Mouse (Mus musculus) hindbrain, embryonic 11.5 days (tissue): ENCODE results near the gene Atp1b3. TPM values are rescaled to one million over a fixed set of nuclear protein-coding genes. Genes with fewer than 3 reads are reported as not detected.

ENCODE experiments used
- ATAC-seq: fragments of 200-750 bp; cut with Nextera tagmentation; 2 replicates; pipeline ENCODE4 v1.8.0; 2017; ENCODE audit warnings: mild to moderate bottlenecking, moderate TSS enrichment, moderate library complexity; ENCODE audit not compliant: low FRiP score
- DNase-seq: peaks from one replicate; pipeline ENCODE4 v3.0.0-alpha.2; 2015; ENCODE audit warnings: low spot score
- H3K27ac ChIP-seq: fragments of 300-500 bp; sonication (generic); 2 replicates; pipeline ENCODE4 v1.5.1; 2014; ENCODE audit warnings: mild to moderate bottlenecking, low read depth, low read length
- H3K27me3 ChIP-seq: fragments of 300-500 bp; sonication (generic); 2 replicates; pipeline ENCODE4 v1.6.1; 2014; ENCODE audit warnings: mild to moderate bottlenecking, low read length, moderate library complexity, mixed read lengths; ENCODE audit not compliant: control insufficient read depth, insufficient read depth
- H3K36me3 ChIP-seq: fragments of 300-500 bp; sonication (generic); 2 replicates; pipeline ENCODE4 v1.6.1; 2014; ENCODE audit warnings: mild to moderate bottlenecking, low read length, moderate library complexity, mixed read lengths; ENCODE audit not compliant: control insufficient read depth, insufficient read depth
- H3K4me1 ChIP-seq: fragments of 300-500 bp; sonication (generic); replicated peaks from 2 replicates; pipeline ENCODE4 v1.6.1; 2014; ENCODE audit warnings: low read length, mixed read lengths; ENCODE audit not compliant: control insufficient read depth, insufficient read depth
- H3K4me2 ChIP-seq: fragments of 300-500 bp; sonication (generic); replicated peaks from 2 replicates; pipeline ENCODE4 v1.6.1; 2014; ENCODE audit warnings: mild to moderate bottlenecking, low read depth, low read length
- H3K4me3 ChIP-seq: fragments of 300-500 bp; sonication (generic); 2 replicates; pipeline ENCODE4 v1.5.1; 2014; ENCODE audit warnings: low read depth, low read length
- H3K9ac ChIP-seq: fragments of 300-500 bp; sonication (generic); 2 replicates; pipeline ENCODE4 v1.6.1; 2014; ENCODE audit warnings: low read depth, low read length
- H3K9me3 ChIP-seq: fragments of 300-500 bp; sonication (generic); 2 replicates; pipeline ENCODE4 v1.6.1; 2016; ENCODE audit warnings: low read length; ENCODE audit not compliant: control insufficient read depth
- WGBS: fragments of 180-500 bp; shearing (Covaris S2); extraction: QIAGEN DNeasy Blood & Tissue Kit; methylation state at CpG from one replicate; pipeline ENCODE4 v1.1.7; 2014; 5-methylcytosine and 5-hydroxymethylcytosine counted together
- polyA plus RNA-seq: library from polyadenylated mRNA; unstranded; fragments of >200 nt; fragmentation: Nextera tagmentation; extraction: Ambion mirVana; gene quantifications from 2 replicates; pipeline ENCODE4 v1.2.1, GENCODE M21; 2014

Atp1b3 gene
- polyA plus RNA-seq, 1 experiment from 2014 or later: 197 TPM

- no peak overlapping the region for H3K4me3 ChIP-seq
- WGBS: 84% methylated on average over 3 of the region's 3 CpGs
- no peaks in the 10 kb centered on the region for H3K9me3 ChIP-seq
- no peak overlapping the region for H3K27ac ChIP-seq
- H3K36me3 ChIP-seq: no peaks in the 10 kb centered on the region
- H3K4me2 ChIP-seq: no peak overlapping the region
- ATAC-seq (no peak), DNase-seq (no peak)
- H3K4me1 ChIP-seq: no peaks in the 10 kb centered on the region
- no peaks in the 10 kb centered on the region for H3K27me3 ChIP-seq
- H3K9ac ChIP-seq: no peak overlapping the region
Measured at GRCm38 (mm10) chr9:96375819-96376218, 11.6 kb upstream of the Atp1b3 start.

- H3K4me2 ChIP-seq: no peak overlapping the region
- DNase-seq: no peak
- H3K4me3 ChIP-seq: no peak overlapping the region
- H3K9me3 ChIP-seq: no peaks in the 10 kb centered on the region
- ATAC-seq: no peak
- H3K27ac ChIP-seq: no peak overlapping the region
- H3K36me3 ChIP-seq: no peaks in the 10 kb centered on the region
- H3K27me3 ChIP-seq: no peaks in the 10 kb centered on the region
- WGBS: 90% methylated on average over 5 of the region's 5 CpGs
- no peaks in the 10 kb centered on the region for H3K4me1 ChIP-seq
- no peak overlapping the region for H3K9ac ChIP-seq
Measured at GRCm38 (mm10) chr9:96371075-96371474, 6.8 kb upstream of the Atp1b3 start.

GRCm38 (mm10) chr9:96369654-96370384, 5.6 kb upstream of the Atp1b3 start:
- H3K4me2 ChIP-seq: no peak overlapping the region
- WGBS: 60% methylated on average over 5 of the region's 5 CpGs
- no peak for ATAC-seq
- no peaks in the 10 kb centered on the region for H3K27me3 ChIP-seq
- no peak overlapping the region for H3K27ac ChIP-seq
- H3K4me3 ChIP-seq: no peak overlapping the region
- no peak overlapping the region for H3K9ac ChIP-seq
- no peaks in the 10 kb centered on the region for H3K9me3 ChIP-seq
- DNase-seq: no peak
- no peaks in the 10 kb centered on the region for H3K36me3 ChIP-seq
- no peaks in the 10 kb centered on the region for H3K4me1 ChIP-seq

GRCm38 (mm10) chr9:96365271-96365872, 1.1 kb upstream of the Atp1b3 start:
- H3K9ac ChIP-seq: no peak overlapping the region
- no peaks in the 10 kb centered on the region for H3K27me3 ChIP-seq
- 68% methylated on average over 6 of the region's 6 CpGs for WGBS
- H3K9me3 ChIP-seq: no peaks in the 10 kb centered on the region
- no peak for DNase-seq
- no peak for ATAC-seq
- no peak overlapping the region for H3K27ac ChIP-seq
- H3K4me2 ChIP-seq: no peak overlapping the region
- H3K36me3 ChIP-seq: no peaks in the 10 kb centered on the region
- peaks cover 3% of the 10 kb centered on the region; the same call in 1 of the 2 replicates for H3K4me1 ChIP-seq
- no peak overlapping the region for H3K4me3 ChIP-seq

- WGBS: under 1% methylated on average over 61 of the region's 64 CpGs
- H3K9me3 ChIP-seq: no peaks in the 10 kb centered on the region
- ATAC-seq (peak; percentile 74), DNase-seq (peak; percentile 76)
- H3K4me1 ChIP-seq: peaks cover 3% of the 10 kb centered on the region; the same call in 1 of the 2 replicates
- peak overlapping the region; percentile 89 for H3K27ac ChIP-seq
- no peaks in the 10 kb centered on the region for H3K36me3 ChIP-seq
- peak overlapping the region; percentile 83 for H3K4me3 ChIP-seq
- no peaks in the 10 kb centered on the region for H3K27me3 ChIP-seq
- H3K4me2 ChIP-seq: peak overlapping the region; percentile 51
- H3K9ac ChIP-seq: peak overlapping the region; percentile 92
Measured at GRCm38 (mm10) chr9:96363581-96364140, 581 bp downstream of the Atp1b3 start.

- Histone ChIP-seq H3K9me3 (no peaks in the 10 kb centered on the region), H3K4me3 (no peak overlapping the region), H3K4me2 (no peak overlapping the region), H3K27me3 (no peaks in the 10 kb centered on the region), H3K9ac (no peak overlapping the region), H3K4me1 (peaks cover 3% of the 10 kb centered on the region; the same call in 1 of the 2 replicates), H3K27ac (no peak overlapping the region), H3K36me3 (no peaks in the 10 kb centered on the region)
- DNase-seq (no peak), ATAC-seq (no peak)
- WGBS: 93% methylated on average over 3 of the region's 3 CpGs
Measured at GRCm38 (mm10) chr9:96360056-96360455, 4.2 kb downstream of the Atp1b3 start.

GRCm38 (mm10) chr9:96353799-96354198, 10.4 kb downstream of the Atp1b3 start:
- Histone ChIP-seq H3K9ac (no peak overlapping the region), H3K4me1 (no peaks in the 10 kb centered on the region), H3K27me3 (no peaks in the 10 kb centered on the region), H3K27ac (no peak overlapping the region), H3K4me2 (no peak overlapping the region), H3K4me3 (no peak overlapping the region), H3K9me3 (no peaks in the 10 kb centered on the region), H3K36me3 (no peaks in the 10 kb centered on the region)
- 76% methylated on average over 8 of the region's 8 CpGs for WGBS
- ATAC-seq (no peak), DNase-seq (no peak)

- no peak overlapping the region for H3K27ac ChIP-seq
- ATAC-seq (no peak), DNase-seq (no peak)
- H3K9ac ChIP-seq: no peak overlapping the region
- H3K4me1 ChIP-seq: no peaks in the 10 kb centered on the region
- no peak overlapping the region for H3K4me2 ChIP-seq
- H3K27me3 ChIP-seq: no peaks in the 10 kb centered on the region
- no peak overlapping the region for H3K4me3 ChIP-seq
- H3K9me3 ChIP-seq: no peaks in the 10 kb centered on the region
- 80% methylated on average over 12 of the region's 12 CpGs for WGBS
- no peaks in the 10 kb centered on the region for H3K36me3 ChIP-seq
Measured at GRCm38 (mm10) chr9:96353121-96353769, 11.0 kb downstream of the Atp1b3 start.
